Mouse (Mus musculus) liver, embryonic 13.5 days (tissue): ENCODE measurements around the gene C1s1. TPM values are rescaled to one million over a fixed set of nuclear protein-coding genes. Genes with fewer than 3 reads are reported as not detected.
"Not testable (repeated sequence)": the region's sequence is repeated elsewhere in the genome, so short reads cannot be mapped to it uniquely, and the experiment has no call there.

ENCODE experiments used
- ATAC-seq: fragments of 200-750 bp; cut with Nextera tagmentation; 2 replicates; pipeline ENCODE4 v1.8.0; 2017; ENCODE audit warnings: low read depth, mild to moderate bottlenecking, moderate number of reproducible peaks, moderate library complexity
- DNase-seq: peaks from one replicate; pipeline ENCODE4 v3.0.0; 2022
- H3K27ac ChIP-seq: fragments of 300-500 bp; sonication (generic); 2 replicates; pipeline ENCODE4 v1.5.1; 2015; ENCODE audit warnings: moderate library complexity, mild to moderate bottlenecking, inconsistent platforms
- H3K27me3 ChIP-seq: fragments of 300-500 bp; sonication (generic); 2 replicates; pipeline ENCODE4 v1.6.1; 2015; ENCODE audit warnings: mild to moderate bottlenecking, inconsistent platforms
- H3K36me3 ChIP-seq: fragments of 300-500 bp; sonication (generic); 2 replicates; pipeline ENCODE4 v1.6.1; 2015; ENCODE audit warnings: mild to moderate bottlenecking, inconsistent platforms
- H3K4me1 ChIP-seq: fragments of 300-500 bp; sonication (generic); replicated peaks from 2 replicates; pipeline ENCODE4 v1.6.1; 2015; ENCODE audit warnings: inconsistent platforms
- H3K4me2 ChIP-seq: fragments of 300-500 bp; sonication (generic); 2 replicates; pipeline ENCODE4 v1.6.1; 2015; ENCODE audit warnings: inconsistent platforms, mild to moderate bottlenecking, moderate library complexity
- H3K4me3 ChIP-seq: fragments of 300-500 bp; sonication (generic); replicated peaks from 2 replicates; pipeline ENCODE4 v1.5.1; 2015; ENCODE audit warnings: mild to moderate bottlenecking, inconsistent platforms
- H3K9ac ChIP-seq: fragments of 300-500 bp; sonication (generic); 2 replicates; pipeline ENCODE4 v1.6.1; 2015; ENCODE audit warnings: mild to moderate bottlenecking, inconsistent platforms
- H3K9me3 ChIP-seq: fragments of 300-500 bp; sonication (generic); replicated peaks from 2 replicates; pipeline ENCODE4 v1.6.1; 2016; ENCODE audit warnings: inconsistent platforms
- WGBS: fragments of 180-500 bp; shearing (Covaris S2); methylation state at CpG from one replicate; pipeline ENCODE4 v1.1.7; 2015; ENCODE audit not compliant: insufficient replicate concordance; 5-methylcytosine and 5-hydroxymethylcytosine counted together
- polyA plus RNA-seq: library from polyadenylated mRNA; unstranded; fragments of >200 nt; fragmentation: Nextera tagmentation; extraction: Ambion mirVana; gene quantifications from 2 replicates; pipeline ENCODE4 v1.2.1, GENCODE M21; 2015

C1s1 gene
- polyA plus RNA-seq, 1 experiment from 2014 or later, result 21.1 TPM

- no peaks in the 10 kb centered on the region for H3K36me3 ChIP-seq
- ATAC-seq (no peak), DNase-seq (no peak)
- no peaks in the 10 kb centered on the region for H3K9me3 ChIP-seq
- H3K27ac ChIP-seq, result no peak overlapping the region
- H3K9ac ChIP-seq, result no peak overlapping the region
- no peak overlapping the region for H3K4me3 ChIP-seq
- H3K4me1 ChIP-seq, result peaks cover 31% of the 10 kb centered on the region
- WGBS, result 68% methylated on average over 4 of the region's 4 CpGs
- no peaks in the 10 kb centered on the region for H3K27me3 ChIP-seq
- H3K4me2 ChIP-seq, result no peak overlapping the region
Measured at GRCm38 (mm10) chr6:124488952-124489351, 53.2 kb downstream of the C1s1 start.

DNA sequence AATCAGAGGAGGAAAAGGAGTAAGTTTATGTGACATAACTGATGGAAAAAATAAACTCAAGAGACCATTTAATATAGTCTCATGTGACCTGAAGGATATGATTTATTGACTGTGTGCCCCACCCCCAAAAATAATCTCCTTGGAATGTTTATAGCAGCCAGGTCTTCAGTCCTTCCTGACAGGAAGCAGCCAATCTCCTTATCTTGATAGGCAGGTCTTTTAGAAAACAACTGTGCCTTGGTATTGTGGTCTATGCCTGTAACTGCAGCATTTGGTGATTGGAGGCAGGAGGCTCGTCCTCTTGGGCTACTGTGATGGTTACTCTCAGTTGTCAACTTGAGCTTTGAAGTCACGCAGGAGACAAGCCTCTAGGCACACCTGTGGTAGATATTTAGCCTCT lies 54.6 kb downstream of the C1s1 start:
- Histone ChIP-seq H3K4me2 (no peak overlapping the region), H3K36me3 (no peaks in the 10 kb centered on the region), H3K27ac (no peak overlapping the region), H3K9me3 (no peaks in the 10 kb centered on the region), H3K9ac (no peak overlapping the region), H3K4me1 (peaks cover 16% of the 10 kb centered on the region), H3K4me3 (no peak overlapping the region), H3K27me3 (no peaks in the 10 kb centered on the region)
- WGBS, result 33% methylated on average over 2 of the region's 2 CpGs
- DNase-seq (no peak), ATAC-seq (no peak)

GRCm38 (mm10) chr6:124485414-124486144 lies 56.6 kb downstream of the C1s1 start:
- H3K27me3 ChIP-seq, result no peaks in the 10 kb centered on the region
- H3K36me3 ChIP-seq, result no peaks in the 10 kb centered on the region
- H3K4me3 ChIP-seq, result no peak overlapping the region
- H3K9ac ChIP-seq, result no peak overlapping the region
- peak overlapping the region; percentile 26 for H3K4me2 ChIP-seq
- no peaks in the 10 kb centered on the region for H3K9me3 ChIP-seq
- 31% methylated on average over 21 of the region's 21 CpGs for WGBS
- H3K4me1 ChIP-seq, result peaks cover 12% of the 10 kb centered on the region; the same call in 1 of the 2 replicates
- H3K27ac ChIP-seq, result no peak overlapping the region
- DNase-seq (no peak), ATAC-seq (no peak)

- DNase-seq (no peak), ATAC-seq (no peak)
- Histone ChIP-seq H3K4me3 (no peak overlapping the region), H3K4me1 (peaks cover 13% of the 10 kb centered on the region), H3K9me3 (no peaks in the 10 kb centered on the region), H3K27ac (no peak overlapping the region), H3K9ac (no peak overlapping the region), H3K27me3 (no peaks in the 10 kb centered on the region), H3K4me2 (no peak overlapping the region), H3K36me3 (no peaks in the 10 kb centered on the region)
- 75% methylated on average over 7 of the region's 7 CpGs for WGBS
Measured at GRCm38 (mm10) chr6:124484851-124485250, 57.3 kb downstream of the C1s1 start.

DNA sequence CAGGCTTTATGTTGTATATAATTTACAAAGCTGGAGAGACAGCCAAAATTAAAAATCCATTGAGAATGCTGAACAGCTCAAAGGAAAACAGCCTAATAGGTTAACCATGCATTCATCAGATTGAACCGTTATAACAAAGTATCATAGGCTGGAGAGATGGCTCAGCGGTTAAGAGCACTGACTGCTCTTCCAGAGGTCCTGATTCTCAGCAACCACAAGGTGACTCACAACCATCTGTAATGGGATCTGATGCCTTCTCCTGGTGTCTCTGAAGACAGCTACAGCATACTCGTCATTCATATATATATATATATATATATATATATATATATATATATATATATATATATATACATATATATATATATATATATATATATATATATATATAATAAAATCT lies 58.3 kb downstream of the C1s1 start:
- H3K9ac ChIP-seq, H3K9me3 ChIP-seq, ATAC-seq, H3K36me3 ChIP-seq, H3K27ac ChIP-seq, H3K27me3 ChIP-seq, H3K4me2 ChIP-seq, H3K4me3 ChIP-seq, DNase-seq: not testable (repeated sequence)
- WGBS, result 75% methylated on average over 3 of the region's 3 CpGs
- H3K4me1 ChIP-seq, result peaks cover 24% of the 10 kb centered on the region

DNA sequence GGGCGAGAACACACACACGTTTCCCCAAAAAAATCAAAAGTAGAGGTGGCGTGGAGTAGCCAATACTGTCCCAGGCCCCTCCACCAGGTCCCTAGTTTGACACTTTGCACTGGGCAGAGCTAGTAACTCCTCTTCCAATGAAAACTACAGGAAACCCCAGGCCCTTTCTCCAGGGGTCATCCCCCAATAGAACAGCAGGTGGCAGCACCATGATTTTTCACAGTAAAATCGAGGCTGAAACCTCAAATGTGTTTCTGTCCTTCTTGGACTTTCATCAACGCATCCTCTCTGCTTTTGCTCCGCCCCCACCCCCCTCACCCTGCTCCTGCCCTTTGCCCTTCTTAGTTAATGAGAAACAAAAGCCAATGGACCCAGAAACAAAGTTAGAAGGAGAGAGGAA lies 60.6 kb downstream of the C1s1 start:
- no peak for DNase-seq
- H3K27ac ChIP-seq, result 0 out of 2 replicates have a peak overlapping the region, but pooled peaks have one; percentile 19
- no peak overlapping the region for H3K4me2 ChIP-seq
- peak; percentile 48 for ATAC-seq
- H3K4me3 ChIP-seq, result no peak overlapping the region
- H3K9ac ChIP-seq, result no peak overlapping the region
- H3K27me3 ChIP-seq, result no peaks in the 10 kb centered on the region
- 21% methylated on average over 6 of the region's 6 CpGs for WGBS
- H3K4me1 ChIP-seq, result peaks cover 42% of the 10 kb centered on the region
- H3K9me3 ChIP-seq, result no peaks in the 10 kb centered on the region
- H3K36me3 ChIP-seq, result no peaks in the 10 kb centered on the region

Other genes with a start within 250 kb of the C1s1 start
- 0.05 TPM in 2 replicates for gene Cd163, start 237.7 kb downstream of the C1s1 start, polyA plus RNA-seq
- gene Pex5, start 127.3 kb downstream of the C1s1 start, polyA plus RNA-seq, result 20.6 and 23.0 TPM in 2 replicates
- gene Clstn3, start 77.6 kb downstream of the C1s1 start, polyA plus RNA-seq, result 2.9 and 3.9 TPM in 2 replicates
- 6.1 and 7.0 TPM in 2 replicates for gene C1rl, start 49.2 kb downstream of the C1s1 start, polyA plus RNA-seq
- gene C1ra, start 30.0 kb downstream of the C1s1 start, polyA plus RNA-seq, result 7.5 and 8.4 TPM in 2 replicates
- not detected in 2 replicates for gene C1rb, start 27.9 kb upstream of the C1s1 start, polyA plus RNA-seq
- gene C1s2, start 93.7 kb upstream of the C1s1 start, polyA plus RNA-seq, result not detected in 2 replicates
- 68.4 and 73.9 TPM in 2 replicates for gene Lpcat3, start 120.7 kb upstream of the C1s1 start, polyA plus RNA-seq
- gene Emg1, start 169.8 kb upstream of the C1s1 start, polyA plus RNA-seq, result 189 and 198 TPM in 2 replicates
- 356 and 373 TPM in 2 replicates for gene Phb2, start 170.0 kb upstream of the C1s1 start, polyA plus RNA-seq
- gene Ptpn6, start 196.4 kb upstream of the C1s1 start, polyA plus RNA-seq, result 28.7 and 29.5 TPM in 2 replicates
- gene Grcc10, start 199.0 kb upstream of the C1s1 start, polyA plus RNA-seq, result 77.7 and 80.2 TPM in 2 replicates
- gene Gm45234, start 213.7 kb upstream of the C1s1 start, polyA plus RNA-seq, result not detected in 2 replicates
- gene Atn1, start 214.2 kb upstream of the C1s1 start, polyA plus RNA-seq, result 1.5 and 1.8 TPM in 2 replicates
- gene Eno2, start 227.3 kb upstream of the C1s1 start, polyA plus RNA-seq, result 0.32 and 0.42 TPM in 2 replicates
- gene Lrrc23, start 237.4 kb upstream of the C1s1 start, polyA plus RNA-seq, result not detected in 2 replicates